Mouse (Mus musculus): Measurements from ENCODE around the gene Vwa5b1.

Gene Vwa5b1

DNA sequence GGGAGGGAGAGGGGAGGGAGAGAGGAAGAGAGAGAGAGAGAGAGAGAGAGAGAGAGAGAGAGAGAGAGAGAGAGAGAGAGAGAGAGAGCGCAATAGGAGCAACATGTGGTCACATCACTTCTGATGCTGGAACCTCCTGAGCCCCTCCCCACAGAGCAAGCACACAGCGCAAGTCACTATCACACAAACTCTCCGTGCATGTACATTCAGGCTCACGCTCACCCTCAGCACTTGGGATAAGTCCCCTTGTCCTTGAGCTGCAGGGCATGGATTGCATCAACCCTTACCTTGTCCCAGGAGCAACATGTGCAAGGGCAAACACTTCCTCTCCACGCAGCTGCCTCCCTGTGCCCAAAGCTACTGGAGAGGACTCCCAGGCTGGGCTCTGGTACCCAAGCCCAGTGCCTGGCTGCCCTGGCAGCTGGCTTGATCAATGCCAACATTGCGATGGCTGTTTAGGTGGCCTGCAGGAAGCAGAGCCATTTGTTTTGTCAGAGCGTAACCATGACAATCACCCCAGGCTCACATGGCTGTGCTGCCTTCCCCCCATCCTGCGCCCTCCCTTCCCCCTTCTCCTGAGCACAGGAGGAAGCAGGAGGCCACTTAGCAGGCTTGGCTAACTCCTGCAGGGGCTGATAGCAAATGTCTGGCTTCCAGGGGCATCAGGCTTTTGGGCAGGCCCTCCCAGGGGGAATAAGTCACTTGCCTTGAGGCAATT lies at the start of gene Vwa5b1:
Vwa5b1 (minus strand) TSS at position 457 of the 718 bp plus-strand sequence.
- DNase-seq: no peak

DNA sequence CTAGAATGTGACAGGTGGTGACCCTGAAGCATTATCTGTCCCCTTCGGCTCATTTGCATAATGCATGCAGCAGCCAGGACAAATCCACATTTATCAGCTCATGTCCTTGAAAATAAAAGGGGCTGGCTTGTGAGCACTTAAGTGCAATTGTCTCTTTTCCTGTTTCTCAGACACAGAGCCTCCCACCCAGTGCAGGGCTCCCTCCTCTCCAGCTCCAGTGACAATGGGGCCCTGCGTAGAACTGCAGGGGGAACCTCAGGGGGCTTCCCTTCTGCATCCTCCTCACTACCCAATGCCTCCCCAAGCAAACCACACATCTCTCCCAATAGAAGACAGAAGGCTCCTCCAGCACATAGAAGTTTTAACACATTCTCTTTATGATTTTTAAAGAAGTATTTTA lies 47.1 kb upstream of the Vwa5b1 start:
- no peak for DNase-seq

DNA sequence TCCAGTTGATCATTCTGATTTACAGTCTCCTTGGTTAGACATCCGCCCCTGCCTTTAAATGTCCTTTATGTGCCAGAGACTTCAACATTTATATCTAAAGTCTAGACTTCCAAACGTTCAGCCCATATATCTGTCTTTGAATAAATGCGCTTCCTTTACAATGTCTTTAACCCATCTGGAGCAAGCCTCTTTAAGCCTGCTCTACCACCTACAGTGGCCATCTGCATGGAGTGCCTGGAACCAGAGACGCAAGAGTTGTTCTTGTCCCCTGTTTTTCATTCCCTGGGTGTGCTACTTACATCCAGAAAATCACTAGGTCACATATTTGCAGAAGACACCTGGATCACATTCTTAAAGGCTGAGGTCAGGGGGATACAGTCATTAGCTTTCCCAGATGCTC lies 44.4 kb upstream of the Vwa5b1 start:
- no peak for DNase-seq

DNA sequence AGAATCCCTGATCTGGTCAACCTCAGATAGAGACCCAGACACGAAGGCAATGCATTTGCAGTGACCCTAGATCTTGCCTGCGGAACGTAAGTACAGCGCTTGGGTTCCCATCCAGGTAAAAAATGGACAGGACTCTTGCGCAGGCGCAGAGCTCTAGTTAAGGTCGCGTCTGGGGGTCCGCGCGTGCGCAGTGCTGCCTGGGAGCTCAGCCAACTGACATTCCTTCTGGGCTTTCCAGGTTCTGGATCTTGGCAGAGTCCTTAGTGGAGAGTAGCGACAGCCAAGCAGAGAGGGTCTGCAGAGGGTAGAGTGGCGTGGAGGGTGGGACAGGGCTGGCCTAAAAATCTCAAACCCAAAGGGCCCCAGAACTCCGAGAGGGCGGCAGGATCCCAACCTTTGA lies 41.9 kb upstream of the Vwa5b1 start:
- DNase-seq: no peak

DNA sequence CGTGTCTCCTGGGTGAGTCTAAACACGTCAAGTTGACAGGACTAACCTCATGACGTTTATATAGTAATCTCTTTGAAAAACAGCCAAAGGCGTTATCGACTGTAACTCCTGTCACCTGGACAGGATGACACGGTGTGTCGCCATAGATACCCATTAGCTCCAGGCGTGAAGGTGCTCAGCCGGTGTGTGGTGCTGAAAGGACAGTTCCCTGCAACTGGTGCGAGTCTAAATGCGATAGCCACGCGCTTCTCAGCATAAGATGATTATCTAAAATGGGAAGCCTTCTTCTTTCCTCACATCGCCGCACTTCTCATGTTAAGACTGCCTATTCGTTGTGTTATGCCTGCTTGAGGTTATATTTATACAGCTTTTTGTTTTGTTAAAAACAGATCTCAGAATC lies 40.8 kb upstream of the Vwa5b1 start:
- peak in 1 of 2 experiments; percentile 46 for DNase-seq

DNA sequence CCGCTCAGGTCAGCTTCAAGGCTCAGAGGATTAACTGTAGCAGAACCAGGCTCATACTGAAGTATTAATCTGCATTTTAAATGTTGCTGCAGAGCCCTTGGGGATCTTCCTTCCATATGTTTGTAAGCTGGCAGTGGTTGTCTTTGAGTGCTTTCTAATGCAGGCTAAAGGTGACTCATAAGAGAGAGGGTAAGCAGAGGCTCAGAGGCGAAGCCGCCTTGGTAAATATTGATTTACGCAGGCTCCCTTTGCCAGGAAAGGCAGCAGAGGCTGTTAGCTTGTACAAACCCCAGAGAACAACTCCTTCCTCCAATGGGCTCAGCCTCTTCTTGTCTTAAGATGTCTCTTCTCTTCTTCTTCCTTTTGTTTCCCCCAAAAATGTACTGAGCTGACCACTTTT lies 36.5 kb upstream of the Vwa5b1 start:
- no peak for DNase-seq

DNA sequence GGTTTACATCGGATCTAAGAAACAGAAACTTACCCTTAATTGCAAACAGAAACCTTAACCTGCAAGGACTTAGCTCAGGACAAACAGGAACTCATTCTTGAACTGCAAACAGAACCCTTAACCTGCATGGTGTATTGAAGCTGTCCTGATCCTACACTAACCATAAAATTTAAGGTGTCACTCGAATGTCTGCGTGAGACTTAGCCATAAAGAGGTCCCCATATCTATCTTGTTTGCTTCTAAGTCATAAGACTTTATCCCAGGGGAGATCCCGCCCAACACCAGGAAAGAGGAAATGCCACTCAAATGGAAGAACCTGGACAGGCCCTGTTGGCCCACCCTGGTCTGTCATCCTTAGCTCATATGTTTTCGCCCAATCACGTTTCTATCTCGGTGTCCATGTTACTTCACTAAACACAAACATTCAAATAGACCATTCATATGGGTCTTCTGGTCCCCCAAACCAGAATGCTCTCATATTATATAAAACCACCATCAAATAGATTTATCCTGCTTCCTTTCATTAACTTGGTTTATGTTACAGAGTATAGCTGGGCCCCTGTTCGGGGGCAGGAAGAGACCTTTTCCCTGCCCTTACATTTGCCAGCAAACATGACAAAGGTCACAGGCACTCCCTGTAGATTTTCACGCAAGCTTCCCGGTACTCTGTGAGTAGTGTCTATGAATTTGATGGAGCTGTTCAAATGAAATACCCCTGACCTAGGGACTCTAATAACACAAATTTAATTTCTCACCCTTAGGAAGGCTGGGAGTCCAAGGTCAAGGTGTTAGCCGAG lies 34.6 kb upstream of the Vwa5b1 start:
- no peak for DNase-seq

DNA sequence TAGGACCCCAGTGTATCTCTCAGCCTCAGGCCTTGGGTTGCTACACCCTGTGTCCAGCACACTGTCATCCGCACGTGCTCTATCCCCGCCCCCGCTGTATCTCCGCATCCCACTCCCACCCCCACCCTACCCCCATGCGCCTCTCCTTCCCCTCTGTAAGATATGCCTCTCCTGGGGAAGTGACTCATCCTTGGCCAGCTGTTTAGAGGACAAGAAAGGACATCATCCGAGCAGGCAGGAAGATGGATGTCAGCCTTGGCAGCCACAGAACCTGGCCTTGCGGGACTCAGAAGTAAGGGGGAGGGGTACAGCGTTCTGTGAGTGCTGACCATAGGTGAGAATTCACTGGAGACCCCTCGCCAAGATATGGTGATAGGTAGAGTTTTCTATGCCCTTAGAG lies 30.8 kb upstream of the Vwa5b1 start:
- no peak for DNase-seq

DNA sequence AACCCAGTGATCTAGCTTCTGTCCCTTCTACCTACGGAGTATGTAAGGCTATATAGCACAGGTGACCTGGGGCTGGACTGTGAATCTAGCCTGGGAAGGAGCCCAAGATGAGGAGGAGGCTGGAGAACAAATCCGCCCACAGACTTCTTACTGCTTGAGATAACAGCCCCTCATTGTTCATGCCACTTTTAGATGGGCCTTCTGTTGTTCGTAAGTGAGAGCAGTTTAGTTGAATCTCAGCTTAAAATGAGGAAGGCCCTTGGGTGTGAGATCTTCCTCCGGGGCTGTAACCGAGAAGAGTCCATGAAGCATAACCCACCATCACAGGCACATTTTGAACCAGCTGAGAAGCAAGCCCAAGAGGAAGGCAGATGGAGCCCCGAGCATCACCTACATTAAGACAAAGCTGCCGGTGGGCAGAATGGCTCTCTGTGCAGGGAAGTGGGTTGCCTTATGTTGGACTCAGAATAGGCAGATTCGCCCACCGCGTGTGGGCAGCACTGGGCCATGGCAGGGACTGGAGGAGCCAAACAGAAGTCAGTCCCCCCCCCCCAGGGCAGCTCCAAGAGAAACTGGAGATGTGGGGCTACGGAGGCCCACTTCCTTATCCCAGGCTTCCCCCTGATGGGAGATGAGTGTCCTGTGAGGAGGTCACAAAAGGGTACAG lies 24.4 kb upstream of the Vwa5b1 start:
- DNase-seq: no peak

DNA sequence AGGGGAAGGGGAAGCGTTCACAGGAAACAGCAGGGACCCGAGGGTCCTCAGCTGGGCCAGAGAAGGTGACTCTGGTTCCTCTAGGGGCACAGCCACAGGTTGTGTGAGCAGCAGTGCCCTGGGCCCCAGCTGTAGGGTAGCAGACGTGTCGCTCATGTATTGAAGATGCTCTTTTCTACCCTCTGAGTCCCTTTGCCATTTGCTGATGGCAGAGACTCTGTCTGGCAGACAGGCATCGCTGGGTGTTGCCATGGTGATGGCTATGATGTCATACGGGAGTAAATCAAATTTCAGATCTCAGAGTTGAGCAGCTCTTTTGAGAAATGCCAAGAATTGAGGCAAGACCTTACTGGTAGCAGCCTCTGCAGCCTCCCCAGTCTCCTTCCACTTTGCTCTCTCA lies 17.4 kb upstream of the Vwa5b1 start:
- no peak for DNase-seq

DNA sequence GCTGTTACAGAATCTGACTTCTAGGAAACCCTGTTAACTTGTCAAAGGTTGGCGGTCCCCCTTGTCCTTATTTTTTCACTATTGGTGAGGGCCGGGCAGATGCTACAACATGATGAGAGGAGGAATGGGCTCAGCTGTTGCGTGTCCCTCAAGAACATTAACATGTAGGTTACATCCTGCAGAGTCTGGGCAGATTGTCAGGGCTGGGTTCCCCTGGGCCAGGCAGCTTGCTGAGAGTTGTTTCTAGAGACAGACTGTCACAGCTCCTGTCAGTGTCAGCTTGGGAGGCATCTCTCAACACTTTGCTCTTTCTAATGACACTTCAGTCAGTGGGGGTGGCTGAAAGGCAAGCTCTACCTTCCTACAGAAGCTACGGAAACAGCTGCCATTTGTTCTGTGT lies 16.2 kb upstream of the Vwa5b1 start:
- DNase-seq: no peak

DNA sequence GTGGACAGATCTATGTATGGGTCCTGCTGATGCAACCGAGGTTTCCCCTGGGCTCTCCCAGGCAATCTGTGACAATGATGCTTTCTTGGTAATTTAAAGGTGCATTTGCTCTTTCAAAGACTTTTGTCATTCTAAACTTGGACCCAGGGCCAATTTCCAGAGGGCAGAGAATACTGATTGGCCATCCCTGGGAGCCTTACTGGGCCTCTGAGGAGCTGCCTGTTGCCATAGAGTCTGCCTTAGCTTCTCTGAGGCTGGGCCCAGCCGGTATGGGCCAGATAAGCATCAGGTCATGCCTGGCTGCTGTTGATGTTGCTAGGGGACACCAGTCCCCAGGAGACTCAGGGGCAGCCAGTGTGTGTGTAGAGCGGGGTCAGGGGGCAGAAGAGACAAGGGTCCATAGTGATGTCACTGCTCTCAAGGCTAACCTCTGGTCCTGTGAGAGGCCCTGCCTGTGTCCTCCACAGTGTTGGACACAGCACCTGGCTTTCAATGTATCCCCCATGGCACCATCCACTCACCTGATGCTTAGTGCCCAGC lies 12.5 kb upstream of the Vwa5b1 start:
- peak in 1 of 2 experiments; percentile 7 for DNase-seq

DNA sequence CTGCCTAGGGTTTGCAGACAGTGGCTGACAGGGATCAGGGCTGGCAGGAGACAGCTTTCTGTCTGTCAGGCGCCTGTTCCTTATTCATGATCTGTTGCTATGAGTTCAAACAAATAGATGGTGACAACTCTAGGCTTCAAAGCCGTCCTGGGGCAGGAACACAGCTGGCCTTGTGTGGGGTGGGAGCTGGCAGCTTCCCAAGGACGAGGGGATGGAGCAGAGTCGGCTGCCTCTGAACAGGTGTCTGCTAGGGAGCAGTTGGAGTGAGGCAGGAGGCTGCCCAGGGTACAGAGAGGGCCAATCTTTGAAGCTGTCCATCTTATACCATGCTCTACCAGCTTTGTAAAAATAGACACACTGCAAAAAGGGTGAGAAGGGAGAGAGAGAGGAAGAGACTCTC lies 6.6 kb upstream of the Vwa5b1 start:
- no peak for DNase-seq

DNA sequence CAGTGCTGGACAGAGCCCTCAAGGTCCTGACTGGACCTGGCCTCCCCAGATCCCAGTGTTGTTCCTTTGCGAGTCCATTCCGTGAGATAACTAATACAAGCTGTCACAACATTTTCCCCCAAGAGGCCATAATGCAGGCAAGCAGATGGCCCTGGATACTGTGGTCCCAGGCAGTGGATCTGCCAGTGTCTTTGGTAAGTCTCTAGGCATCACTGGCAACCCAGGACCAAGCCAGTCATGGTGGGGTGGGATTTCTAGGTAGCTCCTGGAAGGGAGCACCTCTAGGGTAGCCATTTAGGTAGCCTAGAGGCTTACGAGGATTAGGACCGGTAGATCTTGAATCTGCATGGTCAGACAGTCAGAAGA lies 445 bp upstream of the Vwa5b1 start:
- no peak for DNase-seq

DNA sequence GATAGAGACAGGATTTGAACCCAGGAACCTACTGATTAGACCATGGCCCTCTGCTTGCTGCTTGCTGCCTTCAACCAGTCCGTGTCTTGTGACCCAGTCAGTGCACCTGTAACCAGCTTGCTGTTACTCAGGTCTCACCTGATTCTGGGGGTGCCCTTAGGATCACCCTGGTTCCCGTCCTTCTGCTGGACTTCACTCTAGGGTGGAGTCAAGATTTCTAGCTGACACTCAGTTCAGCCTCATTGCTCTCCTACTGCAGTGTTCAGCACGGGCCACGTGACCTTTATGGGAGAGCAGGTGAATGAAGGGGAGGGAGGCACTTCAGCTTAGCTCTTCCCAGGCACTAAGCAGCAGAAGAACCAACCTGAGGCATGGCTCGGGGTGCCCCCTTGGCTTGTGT lies 7.4 kb downstream of the Vwa5b1 start:
- DNase-seq: peak; percentile 37 to 54

DNA sequence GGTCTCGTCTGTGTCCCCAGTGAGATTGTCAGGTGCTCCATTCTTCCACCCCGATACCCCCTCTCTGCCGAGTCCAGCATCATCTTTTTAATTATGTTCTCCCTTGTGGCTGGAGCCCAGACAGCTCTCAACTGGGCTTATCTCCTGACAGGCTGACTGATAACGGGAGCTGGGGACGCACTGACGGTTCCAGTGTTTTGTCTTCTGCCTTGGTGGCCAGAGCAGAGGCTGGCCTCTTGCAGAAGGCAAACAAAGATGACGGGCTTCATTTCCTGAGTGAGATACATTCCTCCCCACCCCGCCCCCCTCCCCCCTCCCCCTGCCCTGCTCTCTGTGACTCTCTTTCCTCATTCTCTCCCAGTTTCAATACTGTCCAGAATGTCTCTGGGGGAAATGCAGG lies 21.2 kb downstream of the Vwa5b1 start:
- DNase-seq: no peak

DNA sequence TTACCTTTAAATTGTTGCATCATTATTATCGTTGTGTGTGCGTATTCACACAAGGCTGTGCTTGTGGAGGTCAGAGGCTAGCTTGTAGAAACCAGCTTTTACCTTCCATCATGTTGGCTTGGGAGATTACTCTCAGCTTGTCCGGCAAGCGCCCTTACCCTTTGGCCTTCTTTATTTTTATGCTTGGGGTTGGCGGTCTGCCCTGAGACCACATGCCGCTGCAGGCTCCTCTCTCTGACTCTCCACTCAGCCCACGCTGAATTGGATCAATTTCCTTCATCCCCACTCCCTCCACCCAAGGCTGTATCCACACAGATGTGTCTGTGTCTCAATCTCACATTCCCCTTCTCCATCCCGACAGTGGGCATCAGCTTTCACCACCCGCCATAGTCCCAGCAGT lies 33.8 kb downstream of the Vwa5b1 start:
- no peak for DNase-seq

DNA sequence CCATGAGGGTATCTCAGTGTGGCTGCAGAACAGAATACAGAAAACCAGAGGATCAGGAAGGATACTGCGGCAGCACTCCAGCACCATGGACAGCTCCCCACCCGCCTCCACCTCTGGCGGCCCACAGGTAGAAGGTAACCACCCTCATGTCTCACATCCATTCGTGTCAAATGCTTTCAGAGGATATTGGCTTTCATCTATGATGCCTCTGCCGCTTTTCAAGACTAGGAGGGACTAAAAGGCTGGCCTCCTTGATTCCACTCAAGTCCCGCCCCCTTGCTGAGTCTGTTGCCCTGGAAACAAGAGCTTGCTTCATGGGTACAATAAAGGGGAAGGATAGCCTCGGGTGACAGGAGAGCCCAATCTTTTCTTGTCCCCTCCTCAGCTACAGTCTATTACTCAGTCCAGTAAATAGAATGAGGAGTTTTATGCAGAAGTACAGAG lies 37.8 kb downstream of the Vwa5b1 start:
- peak; percentile 12 to 50 for DNase-seq

DNA sequence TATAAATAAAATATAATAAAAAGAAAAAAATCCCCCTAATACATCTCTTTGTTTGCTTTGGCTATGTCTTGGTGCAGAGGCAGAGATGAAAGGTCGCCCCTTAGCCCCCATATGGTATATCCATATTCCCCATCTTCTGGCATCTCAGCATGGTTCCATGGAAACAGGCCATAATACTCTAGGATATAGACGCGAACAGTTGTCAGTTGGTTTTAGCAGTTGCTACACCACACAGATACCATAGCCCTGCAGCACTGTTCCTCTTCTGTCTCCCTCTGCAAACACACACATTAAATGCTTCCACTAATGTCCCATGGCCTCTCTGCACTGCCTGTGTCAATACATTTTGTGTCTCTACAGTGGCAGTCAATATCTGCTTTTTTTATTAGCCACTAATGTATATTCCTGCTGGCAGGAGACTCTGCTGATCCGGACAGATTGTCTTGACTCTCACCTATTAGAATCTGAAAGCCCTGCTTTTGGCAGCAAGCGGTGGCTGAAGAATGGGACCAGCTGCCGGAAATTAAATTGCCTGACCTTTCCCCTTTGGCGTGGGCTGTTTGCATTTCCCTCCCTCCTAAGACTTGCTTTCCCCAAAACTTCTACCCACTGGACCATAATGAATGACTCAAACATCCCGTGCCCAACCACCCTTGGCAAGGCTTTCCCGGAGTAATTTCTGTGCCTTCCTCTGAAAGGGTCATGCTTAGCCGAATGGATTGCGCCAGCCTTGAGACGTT lies 39.1 kb downstream of the Vwa5b1 start:
- DNase-seq: no peak

DNA sequence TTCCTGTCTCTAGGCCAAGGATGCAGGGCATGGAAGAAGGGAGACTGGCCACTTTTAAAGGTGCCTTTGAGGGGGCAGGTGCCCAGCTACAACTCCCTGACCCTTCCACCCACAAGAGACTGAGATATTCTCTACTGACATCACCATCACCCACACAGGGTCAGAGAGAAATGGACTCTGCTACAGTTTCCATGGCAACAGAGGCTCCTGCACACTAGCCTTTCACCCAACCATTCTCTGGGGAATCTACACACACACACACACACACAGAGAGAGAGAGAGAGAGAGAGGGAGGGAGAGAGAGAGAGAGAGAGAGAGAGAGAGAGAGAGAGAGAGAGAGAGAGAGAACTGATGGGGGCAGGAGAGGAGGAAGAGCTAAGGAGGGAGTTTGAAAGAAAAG lies 50.7 kb downstream of the Vwa5b1 start:
- DNase-seq: no peak

DNA sequence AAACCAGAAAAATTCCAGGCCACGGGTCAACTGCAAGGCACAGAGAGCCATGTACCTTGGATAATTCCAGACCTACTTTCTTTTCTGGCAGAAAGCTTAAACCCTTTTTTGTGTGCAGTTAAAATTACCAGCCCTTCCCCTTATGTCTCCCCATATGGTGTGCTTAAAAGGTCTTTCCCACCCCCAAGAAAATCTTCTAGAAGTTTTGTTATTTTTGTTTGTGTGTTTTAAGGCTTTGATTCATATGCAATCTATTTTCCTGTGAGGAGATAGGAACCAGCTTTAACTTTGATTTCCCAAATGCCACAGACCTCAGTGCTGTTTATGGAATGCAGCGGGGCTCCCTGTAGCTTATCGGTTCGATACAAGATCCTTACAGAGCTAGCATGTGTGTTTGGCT lies 53.2 kb downstream of the Vwa5b1 start:
- no peak for DNase-seq

DNA sequence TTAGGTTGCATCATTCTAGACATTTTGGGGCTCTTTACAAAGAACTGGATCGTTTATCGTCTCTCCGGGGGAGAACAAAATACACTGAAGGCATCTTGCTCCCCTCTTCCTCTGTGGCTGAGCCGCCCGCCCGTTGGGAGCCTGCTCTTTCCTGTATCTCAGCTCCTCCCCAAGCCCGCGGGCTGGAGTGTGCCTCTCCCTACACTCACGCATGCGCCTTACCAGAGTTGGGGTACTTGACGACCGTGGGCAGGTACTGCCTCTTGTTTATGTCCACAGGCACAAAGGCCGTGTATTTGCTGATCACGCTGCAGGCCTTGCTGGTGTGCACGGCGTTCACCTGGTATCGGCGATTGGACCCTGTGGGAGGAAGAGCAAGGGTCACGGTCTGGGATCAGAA lies 57.3 kb downstream of the Vwa5b1 start:
- no peak for DNase-seq

DNA sequence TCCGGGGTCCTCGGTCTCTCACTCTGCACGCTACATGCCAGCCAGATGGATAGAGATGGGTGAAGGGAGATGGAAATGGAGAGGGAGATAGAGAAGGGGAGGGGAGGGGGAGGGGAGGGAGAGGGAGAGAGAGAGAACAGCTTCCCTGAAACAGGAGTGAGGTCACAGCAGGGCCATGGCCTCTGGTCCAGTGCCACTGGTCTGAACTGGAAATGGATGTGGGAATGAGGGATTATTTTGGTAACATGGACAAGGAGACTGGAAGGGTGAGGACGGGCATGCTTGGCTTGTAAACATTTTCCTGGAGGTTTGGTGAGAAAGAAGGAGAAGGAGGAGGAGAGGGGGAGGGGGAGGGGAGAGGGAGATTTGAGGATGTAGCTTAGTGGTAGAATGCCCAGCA lies 59.0 kb downstream of the Vwa5b1 start:
- DNase-seq: peak; percentile 17 to 57
